Mouse (Mus musculus) cerebellum, adult 11 months (tissue): ENCODE measurements around the gene AL731706.1.
A peak's percentile ranks its signal among the peaks of the same experiment; 100 is the strongest.
"Not testable (repeated sequence)": the region's sequence is repeated elsewhere in the genome, so short reads cannot be mapped to it uniquely, and the experiment has no call there.

Experiments used
- DNase-seq: peaks from one replicate; pipeline ENCODE4 v3.0.0; 2022

Gene AL731706.1

DNA sequence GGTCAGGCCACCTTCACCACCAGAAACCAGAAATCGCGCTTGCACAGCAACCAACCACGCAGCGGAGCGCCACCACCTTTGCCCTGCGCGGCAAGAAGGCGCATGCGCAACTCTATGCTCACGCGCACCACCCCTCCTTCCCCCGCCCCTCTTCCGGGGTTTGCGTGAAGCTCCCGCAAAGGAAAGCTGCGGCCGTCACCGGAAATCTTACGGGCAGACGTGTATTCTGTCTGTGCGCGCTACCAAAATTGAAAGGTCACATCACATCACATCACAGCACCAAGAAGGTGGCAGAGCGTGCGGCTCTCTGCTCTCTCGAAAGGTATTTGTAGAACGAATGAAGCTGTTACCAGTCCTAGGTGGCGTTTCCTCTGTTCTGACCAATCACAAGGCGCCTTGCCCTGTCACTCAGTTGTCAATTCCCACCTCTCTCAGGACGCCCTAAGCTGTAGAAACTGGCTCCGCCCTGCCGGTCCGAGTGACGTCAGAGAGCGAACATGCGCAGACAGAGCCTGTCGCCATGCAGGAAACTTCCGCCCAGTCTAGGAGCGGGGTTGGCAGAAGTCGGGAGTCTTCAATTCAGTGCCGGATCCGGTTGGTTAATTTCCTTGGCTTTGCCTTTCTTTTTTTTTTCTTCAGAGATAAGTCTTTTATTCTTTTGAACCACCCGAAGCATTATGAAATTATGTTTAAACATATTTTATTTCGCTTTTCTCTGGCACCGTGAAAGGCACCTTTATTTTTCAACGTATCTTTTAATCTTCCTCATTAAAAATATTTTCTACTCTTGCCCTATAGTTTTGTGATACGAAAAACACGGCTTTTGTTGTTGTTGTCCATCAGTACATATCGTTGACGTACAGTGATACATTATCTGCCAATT, at the start of gene AL731706.1, which contains the start of the genes Slx4ip and Mkks:
Gene AL731706.1 (minus strand): TSS at position 322 of the 883 bp plus-strand sequence.
Gene Slx4ip (plus strand): TSS at position 151 of the 883 bp plus-strand sequence.
Gene Mkks (minus strand): TSS at position 322 of the 883 bp plus-strand sequence.
- peak; percentile 99 for DNase-seq

DNA sequence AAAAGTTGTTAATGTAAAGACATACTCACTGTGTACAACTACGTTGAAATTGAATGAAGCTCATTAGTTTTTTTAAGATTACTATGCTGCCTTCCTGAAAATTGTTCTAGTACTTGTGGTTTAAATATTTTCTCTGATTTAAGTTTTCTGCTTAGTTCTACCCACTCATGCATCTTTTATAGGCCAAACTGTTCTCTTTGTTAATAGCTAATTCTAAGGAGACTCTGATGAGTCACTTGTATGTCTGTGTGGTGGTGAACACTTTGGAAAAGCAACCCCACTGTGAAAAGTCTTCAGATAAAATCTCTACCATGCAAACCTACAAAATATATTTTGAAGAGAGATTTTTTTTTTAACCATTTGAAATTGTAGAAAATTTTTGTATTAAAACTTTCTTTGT, 47.1 kb upstream of the AL731706.1 start:
- no peak for DNase-seq

DNA sequence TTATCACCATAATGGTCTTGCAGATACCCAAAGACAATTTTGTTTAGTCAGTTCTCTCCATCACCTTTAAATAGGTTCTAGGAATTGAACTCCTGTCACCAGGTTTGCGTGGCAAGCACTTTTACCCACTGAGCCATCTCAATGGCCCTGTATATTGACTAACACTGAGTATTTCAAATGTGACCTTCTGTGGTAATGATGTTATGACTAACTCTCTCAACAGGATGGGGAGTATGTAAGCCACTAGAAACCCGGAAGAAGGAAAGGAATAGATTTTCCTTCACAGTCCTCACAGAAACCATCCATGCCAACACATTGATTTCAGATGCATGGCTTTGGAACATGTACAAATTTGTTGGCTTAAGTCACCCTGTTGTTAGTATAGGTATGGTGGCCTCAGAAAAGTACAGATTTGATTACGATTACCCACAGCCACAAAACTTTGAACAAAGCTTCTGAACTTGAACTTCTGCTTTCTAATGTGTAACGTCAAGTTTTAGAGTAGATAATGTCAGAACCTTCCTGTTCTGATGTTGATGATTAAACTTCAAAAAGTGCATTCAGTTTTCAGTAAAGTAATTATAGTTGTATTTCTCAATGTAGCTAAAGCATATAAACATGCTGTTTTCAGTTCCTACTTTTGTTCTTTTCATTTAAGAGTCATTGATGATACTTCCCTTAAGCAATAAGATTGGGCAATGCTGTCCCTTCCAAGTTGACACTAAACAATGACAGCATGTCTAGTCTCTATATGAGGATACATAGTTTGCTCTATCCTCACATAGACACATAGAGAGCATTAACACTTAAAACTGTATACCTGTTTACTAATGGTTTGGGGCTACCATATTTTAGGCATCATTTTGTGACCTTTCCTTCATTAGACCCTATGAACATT, 45.5 kb upstream of the AL731706.1 start:
- DNase-seq, result no peak

GRCm38 (mm10) chr2:136921003-136921408, 29.8 kb upstream of the AL731706.1 start:
- DNase-seq, result no peak

DNA sequence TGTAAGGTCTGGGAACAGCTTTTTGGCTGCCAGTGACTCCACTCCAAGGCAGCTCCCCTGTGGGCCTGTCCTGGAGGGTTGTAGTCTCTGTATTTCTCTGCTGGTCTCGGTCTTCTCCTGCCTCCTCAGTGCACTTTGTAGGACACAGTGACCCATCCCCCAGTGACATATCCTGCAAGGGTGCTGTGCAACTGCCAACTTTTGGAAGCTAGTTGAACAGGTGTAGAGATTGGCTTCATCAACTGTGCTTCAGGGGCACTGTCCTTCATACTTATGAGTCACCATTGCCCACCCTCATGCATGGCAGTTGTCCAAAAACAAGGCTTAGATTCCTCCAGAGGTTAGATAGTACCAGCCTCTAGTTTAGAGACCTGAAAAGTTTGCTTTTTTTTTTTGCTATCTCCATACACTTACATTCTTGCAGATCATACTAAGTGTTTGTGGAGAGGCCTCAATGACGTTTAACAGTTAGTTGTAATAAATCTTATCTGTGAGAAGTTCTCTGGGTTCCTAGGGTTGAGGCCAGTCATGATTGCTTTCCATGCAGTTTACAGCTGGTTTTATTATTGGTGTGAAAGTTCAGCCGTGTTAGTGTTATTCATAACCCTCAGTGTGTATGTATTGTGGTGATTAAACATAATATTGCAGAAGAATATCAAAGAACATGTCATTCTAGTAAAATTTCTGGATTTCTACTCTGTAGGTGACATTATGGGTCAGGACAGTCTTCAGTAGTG, 29.2 kb upstream of the AL731706.1 start:
- DNase-seq, result no peak

DNA sequence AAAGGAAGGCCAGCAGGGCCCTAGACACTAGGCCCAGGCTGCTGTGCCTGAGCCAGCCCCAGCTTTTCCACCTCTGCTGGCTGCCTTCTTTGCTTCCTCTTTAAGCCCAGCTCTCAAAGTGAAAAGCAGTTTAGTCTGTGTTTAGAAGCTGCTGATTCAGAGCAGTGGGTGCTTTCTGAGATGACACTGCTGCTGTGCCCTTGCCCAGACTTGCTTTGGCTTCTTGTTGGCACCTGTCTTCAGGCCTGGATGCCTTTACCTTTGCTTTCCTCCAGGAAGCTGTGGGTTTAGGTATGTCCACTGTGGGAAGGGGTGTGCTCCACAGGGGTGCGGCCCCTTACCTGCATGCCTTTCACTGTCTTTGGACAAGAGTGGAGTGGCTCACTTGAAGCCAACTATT, 28.2 kb upstream of the AL731706.1 start:
- no peak for DNase-seq

DNA sequence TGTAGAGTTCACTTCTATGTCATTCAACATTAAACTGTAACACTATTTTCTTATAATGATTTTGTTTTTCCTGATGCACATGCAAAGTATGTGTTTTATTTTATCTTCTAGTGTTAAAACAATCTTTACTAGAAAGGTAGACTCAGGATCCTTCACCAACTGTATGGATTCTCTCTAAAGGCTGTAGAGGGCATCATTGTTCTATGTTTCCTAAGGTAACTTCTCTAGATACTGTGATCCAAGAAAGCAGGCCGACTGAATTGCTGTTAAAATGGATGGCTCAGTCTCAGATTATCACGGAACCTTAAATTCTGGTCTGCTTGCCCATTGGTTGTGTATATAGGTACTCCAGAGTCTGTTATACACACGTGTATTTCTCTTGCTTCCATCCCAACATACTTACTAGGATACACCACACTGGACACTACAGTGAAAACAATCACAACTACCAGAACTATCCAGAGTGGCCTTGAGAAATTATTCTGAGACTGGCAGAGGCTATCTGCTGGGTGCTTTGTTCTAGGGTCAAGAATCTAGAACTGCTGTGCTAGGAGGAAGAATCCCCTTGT, 23.2 kb upstream of the AL731706.1 start:
- no peak for DNase-seq

DNA sequence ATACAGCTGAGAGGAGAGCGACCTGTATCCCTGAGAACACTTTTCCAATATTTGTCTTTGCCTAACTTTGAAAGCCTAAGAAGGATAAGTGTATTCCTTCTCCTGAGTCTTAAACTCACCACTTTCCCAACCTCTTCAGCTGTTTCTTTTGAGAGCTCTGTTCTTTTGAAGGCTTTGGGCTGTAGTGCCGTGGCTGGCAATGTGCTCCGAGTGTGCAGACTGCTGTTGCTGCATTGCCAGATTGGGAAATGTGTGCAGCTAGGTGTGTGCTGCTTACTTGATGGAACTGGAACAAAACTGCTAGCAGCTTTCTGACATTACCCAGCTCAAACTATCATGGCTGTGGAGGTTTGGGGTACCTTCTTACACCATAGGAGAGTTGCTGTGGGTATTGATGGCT, 21.8 kb upstream of the AL731706.1 start:
- DNase-seq, result no peak

DNA sequence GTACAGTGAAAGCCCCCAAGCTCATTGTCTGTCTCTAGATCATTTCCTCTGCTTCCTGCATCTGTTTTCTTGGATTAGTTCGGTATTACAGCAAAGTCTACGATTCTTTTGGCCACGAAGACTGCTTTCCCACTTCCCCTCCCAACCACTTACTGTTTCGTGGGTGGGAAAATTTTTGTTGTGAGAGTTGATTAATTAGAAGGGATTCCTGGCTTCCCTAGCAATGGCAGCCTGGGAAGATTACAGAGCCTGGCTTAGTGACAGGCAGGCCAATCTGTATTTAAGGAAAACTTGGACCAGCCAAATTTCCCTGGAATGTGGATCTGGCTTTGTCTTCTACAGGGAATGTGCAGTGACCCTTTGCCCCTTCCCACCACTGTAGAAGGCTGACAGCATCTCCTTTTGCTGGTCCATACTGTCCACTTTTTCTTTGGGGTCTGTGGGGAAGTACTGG, 20.8 kb upstream of the AL731706.1 start:
- DNase-seq, result no peak

GRCm38 (mm10) chr2:136909298-136909697, 18.1 kb upstream of the AL731706.1 start:
- no peak for DNase-seq

DNA sequence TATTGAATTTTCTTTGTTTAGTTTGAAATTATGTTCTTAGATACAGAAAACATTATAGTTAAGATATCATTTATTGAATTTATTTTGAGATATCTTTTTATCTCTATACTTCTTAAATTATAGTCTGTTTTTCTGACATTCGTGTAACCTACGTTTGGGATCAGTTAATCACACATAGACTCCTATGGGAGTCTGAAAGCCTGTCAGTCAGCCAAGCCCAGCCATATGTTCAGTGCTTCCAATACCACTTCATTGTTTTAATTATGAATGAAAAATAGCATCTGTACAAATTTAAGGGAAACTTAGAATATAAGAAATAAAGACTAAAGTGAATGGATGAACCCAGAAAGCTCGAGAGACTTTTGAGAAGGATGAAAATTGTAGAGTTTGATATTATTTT, 17.4 kb upstream of the AL731706.1 start:
- DNase-seq, result no peak

DNA sequence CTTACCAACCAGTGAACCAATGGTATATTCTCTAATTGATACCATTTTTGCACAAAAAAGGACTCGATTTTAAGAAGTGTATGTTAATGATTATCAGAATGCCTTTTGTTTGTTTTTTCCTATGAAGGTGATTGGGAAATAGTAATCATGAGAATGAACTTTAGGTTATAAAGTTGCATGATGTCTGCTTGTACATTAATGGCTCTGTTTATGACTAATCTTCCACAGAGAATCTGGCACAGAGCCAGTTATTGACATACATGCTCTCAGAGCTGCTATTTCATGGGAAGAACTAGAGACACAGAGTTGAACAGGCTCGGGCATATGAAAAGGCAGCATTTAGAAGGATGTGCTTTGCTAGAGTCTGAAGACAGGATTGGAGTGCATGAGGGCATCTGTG, 4.9 kb upstream of the AL731706.1 start:
- DNase-seq, result no peak

DNA sequence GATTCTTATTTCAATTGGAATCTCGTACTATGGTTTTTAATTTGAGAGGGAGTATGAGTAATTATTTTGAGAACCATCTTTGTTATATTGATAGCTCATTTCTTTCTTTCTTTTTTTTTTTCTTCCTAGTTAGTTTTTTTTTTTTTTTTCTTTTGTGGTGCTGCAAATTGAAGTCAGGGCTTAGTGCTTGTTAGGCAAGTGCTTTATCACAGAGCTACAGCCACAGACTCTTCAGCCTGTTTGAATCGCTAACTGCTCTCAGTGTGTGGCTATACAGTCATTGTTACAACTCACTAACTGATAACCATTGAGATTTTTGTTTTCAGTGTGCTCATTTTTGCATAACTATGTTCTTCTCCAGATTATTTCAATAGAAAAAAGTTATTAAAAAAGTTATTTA, 3.3 kb upstream of the AL731706.1 start:
- no peak for DNase-seq

DNA sequence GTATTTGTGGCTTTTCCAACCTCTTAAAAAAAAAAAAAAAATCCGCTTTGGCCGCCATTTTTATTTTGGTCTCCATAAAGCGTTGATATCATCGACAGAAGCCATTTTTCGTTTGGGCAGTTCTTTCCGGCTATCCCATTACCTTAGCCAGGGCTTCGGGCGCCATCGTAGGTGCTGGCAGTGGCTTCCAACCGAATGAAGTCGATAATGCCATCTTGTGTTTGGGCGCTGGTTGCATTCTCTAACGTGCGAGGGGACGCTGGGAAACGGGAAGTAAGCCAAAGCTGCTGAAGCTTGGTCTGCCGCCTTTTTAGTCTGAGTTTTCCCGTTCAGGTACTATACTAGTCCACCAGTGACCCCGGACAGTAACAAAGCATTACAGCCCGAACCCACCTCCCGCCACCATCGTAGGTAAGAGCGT, 772 bp upstream of the AL731706.1 start:
- DNase-seq, result peak; percentile 96

GRCm38 (mm10) chr2:136890716-136891067, 497 bp downstream of the AL731706.1 start:
- DNase-seq, result not testable (repeated sequence)

DNA sequence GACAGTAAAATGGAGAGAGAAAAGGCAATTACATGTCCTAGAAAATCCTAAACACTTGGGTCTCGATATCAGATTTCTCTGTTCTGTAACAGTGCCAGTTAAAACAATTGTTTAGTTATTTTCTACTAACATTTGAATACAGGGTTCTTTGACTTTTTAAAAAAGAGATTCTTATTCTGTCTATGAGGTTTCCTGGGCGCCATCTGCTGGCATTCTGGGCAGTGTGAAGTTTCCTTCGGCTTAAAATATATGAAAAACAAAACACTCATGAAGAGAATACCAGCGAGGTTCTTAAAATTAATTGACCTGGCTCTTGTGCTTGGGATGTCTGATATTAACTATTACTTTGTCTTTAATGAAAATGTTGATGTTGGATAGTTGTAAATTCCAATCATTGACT, 4.3 kb downstream of the AL731706.1 start:
- DNase-seq, result no peak

DNA sequence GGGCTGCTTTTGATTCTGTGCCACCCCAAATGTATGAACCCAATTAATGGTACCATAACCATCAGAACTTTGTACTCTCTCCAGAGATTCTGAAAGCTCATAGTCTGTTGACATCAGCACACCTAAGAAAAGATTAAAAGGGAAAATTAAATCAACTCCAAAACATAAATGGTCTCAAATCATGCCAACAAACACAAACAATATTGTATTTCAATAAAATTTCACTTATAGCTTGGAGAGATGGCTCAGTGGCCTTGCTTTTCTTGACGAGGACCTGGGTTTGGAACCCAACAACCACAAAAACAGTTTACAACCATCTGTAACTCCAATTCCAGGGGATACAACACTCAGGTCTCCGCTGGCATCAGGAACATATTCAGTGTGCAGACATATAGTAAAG, 5.6 kb downstream of the AL731706.1 start, which contains the start of gene AL731706.2:
Gene AL731706.2 (minus strand): TSS at position 101 of the 400 bp plus-strand sequence.
- no peak for DNase-seq

GRCm38 (mm10) chr2:136854543-136855388, 36.4 kb downstream of the AL731706.1 start:
- DNase-seq, result no peak

DNA sequence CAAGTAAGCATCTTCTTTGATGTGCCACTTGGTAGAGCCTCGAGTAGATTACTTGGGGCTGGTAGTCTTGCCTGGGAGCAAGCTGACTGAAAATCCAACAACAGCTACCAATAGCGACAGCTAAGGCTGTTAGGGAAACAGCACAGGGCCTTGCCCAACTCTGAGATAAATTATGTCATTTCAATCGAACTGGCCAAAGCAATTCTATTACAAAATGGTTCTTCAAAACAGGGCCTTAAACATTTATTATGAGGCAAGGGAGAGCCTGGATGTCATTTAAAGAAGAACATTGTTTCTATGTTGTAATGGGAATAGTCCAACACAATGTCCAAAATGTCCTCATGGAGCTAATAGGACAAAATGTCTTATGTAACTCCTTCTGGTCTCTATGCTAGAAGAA, 40.8 kb downstream of the AL731706.1 start:
- DNase-seq, result no peak

GRCm38 (mm10) chr2:136837994-136838393, 53.2 kb downstream of the AL731706.1 start:
- DNase-seq, result no peak

- DNase-seq, result peak; percentile 41
Observed at GRCm38 (mm10) chr2:136835882-136836281, 55.3 kb downstream of the AL731706.1 start.
